Mouse (Mus musculus) liver, embryonic 14.5 days (tissue): ENCODE results near the gene Optc.

Source experiments
- CTCF ChIP-seq: IDR thresholded peaks from 2 replicates; pipeline ENCODE4 v1.5.1; 2016; ENCODE audit warnings: antibody characterized with exemption, low read depth, control low read depth
- EP300 ChIP-seq: IDR thresholded peaks from 2 replicates; pipeline ENCODE4 v1.6.1; 2016; ENCODE audit warnings: antibody characterized with exemption, low read depth

DNA sequence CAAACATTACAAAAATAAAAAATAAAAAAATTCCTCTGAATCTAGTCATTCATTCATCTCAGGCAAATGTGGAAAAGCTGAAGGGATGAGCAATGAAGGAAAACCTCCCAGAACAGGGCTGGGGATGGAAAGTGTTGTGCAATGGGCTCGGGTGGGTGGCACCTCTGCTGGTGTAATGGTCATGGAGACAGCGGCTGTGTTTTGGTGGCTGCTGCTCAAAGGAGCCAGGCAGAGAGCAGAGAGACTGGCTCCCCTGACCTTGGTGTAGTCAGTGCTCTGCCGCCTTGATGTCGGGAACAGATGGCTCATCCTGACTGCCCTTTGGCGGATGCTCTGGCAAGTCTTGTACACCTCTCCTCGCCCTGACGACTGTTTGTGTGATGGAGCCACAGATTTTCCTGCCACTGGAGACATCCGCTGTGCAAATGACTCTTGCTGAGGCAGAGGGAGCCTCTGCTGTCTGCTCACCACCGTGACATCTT lies 45.5 kb upstream of the Optc start:
- no peak for TF ChIP-seq EP300
- TF ChIP-seq CTCF = no peak
